Mouse (Mus musculus): ENCODE results near the gene Frmd4a.

DNA sequence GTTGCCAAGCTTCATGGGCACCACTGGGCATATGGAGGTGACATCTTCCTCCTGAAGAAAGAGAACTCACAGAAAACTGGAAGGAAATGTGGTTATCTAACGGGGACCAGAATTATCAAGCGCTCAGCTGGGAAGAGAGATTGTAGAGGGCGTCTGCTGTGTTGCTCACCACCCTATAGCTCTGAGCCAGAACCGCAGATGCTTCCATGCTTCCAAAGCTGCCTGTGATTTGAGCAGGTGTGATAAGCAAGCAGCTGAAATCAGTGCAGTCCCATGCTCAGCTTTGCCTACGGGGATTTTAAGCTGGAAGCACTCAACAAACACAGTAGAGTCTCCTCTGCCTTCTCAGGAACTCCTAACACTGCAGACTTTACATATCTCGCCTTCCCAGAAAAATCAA, 351.0 kb downstream of the Frmd4a start:
- TF ChIP-seq GATA1 (IDR thresholded peaks at IDR 0.05; ENCODE audit: borderline replicate concordance, low read length) (no peak), FLI1 (IDR thresholded peaks at IDR 0.05; ENCODE audit: low read length) (no peak)
